Mouse (Mus musculus): ENCODE measurements around the gene Tspan18.

DNA sequence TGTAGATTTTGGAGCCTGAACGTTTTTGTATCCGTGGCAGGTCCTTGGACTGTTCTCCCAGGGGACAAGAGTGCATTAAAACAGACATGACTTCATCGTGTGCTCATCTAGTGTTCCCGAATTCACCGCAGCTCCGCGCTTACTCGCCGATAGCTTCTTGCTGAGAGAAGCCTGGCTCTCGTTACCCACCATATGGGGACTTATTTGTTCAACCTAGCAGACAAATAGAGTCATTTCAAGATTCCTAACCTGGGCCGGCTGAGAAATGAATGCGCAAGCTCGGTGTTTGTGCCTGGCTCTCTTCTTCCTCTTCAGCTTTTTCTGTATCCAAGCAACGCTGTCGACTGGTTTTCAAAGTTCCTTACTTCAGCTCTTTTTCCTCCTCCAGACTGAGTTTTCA, 43.5 kb upstream of the Tspan18 start:
- no peak for TF ChIP-seq CTCF (IDR thresholded peaks at IDR 0.05)
- no peak for TF ChIP-seq POLR2A (IDR thresholded peaks at IDR 0.05; ENCODE audit: insufficient read depth, low read depth, low read length)

Data from heart, adult 2 months (tissue).